Mouse (Mus musculus): ENCODE data around the gene Foxe3.

DNA sequence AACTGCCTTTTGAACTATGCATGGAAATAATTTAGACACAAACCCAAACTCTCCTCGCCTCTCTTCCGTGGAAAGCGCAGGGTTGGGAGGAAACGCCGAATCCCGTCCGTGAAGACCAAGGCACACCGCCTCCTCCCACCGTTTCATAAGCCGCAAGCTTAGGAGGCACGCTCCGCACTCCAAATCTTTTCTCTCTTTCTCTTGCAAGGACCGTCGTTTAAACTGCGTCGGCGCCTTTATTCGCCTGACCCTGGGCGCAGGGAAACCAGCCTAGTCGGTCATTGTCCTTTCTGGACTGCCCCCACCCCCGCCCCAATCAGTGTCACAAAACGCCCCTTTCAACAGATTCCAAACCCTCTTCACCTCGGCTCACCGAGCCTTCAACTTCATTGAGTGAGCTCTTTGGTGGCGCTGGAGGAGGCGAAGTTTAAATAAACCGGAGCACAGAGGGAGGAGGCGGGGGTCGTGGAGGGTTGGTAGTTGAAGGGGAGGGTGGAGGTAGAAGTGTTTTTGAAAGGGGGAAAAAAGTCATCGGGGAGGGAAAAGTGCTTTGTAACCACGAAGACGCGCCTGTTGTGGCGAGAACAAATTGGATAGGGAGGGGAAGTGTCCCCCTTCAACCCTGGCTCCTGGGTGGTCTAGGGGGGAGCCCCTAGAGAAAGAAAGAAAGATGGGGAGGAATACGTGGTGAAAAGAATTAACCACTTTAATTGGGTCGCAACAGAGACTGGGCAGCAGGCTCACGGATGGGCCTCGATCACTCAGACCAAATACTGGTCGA lies 23.0 kb downstream of the Foxe3 start:
- TF ChIP-seq CTCF (IDR thresholded peaks at IDR 0.05; ENCODE audit: low read depth) (no peak), EP300 (optimal IDR thresholded peaks at IDR 0.05) (no peak)

Measured in stomach, postnatal 0 days (tissue).